Mouse (Mus musculus) v-Abl transformed pro-B cells (cell line): ENCODE results near the gene Aipl1.

Experiments
- in situ Hi-C, 2 experiments: fragments of 400-800 bp; cut with MboI; formaldehyde crosslinking; loops; one replicate each; pipeline ENCODE4 v1.15.1; 2025; ENCODE audit not compliant: unreplicated experiment in 2 of 2

Gene Aipl1

DNA sequence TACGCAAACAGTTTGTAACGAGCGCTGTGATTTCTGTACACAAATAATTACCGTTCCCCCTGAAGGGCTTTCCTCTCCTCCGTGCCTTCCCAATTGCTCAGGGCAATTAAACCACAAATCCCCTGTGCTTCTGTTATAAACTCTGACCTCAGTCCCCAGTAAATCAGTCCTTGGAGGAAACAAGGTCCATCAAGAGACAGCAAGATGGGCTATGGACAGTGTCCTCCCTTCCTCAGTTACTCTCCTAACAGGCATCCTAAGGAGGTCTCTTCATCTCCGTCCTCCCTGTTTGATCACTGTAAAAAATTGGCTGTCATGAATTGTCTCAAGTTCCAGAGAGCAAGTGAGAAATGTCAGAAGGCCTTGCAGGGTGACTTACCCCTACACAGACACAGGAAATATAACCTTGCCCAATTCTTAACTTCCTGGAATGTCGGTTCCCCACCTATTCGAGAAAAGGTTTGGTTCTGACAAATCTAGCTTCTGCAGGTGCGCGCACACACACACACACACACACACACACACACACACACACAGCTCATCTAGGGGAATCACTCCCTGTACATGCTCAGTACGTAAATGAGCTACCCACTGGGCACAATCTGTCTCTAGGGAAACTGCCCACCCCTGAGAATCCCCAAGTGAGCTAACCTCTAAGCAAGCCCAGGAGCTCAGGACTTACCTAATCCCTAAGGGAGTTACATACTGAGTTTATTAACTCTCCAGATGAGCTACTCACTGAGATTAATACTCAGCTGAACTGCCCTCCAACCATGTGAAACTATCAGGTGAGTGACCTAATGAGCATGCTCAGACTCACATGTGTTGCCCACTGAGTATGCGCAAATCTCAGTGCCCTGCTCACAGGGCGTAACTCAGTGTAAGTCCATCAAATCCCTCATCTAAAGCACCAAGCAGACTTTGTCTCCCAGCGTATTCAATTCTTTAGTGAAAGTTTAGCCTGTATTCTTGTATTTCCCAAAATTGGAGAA, 49.9 kb downstream of the Aipl1 start:
- in situ Hi-C loops: no loop called here

DNA sequence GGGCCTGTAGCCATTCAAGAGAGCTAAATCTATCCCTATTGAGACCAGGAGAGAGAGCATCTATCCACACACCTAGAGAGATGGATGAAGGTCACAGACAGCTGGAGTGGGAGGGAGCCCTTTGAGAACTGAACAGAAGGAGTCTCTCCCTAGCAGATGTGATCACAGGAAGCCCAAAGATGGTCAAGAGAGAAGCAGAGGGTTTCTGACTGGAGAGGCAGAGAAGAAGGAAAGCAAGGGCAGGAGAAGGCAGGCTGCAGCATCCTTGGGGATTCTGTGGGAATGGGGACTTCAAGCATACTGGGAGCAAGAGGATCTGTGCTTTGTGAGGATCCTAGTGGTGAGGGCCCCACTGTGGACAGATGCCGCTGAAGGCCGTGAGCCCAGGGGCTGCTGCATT, 51.5 kb downstream of the Aipl1 start:
- in situ Hi-C loops: no loop called here

DNA sequence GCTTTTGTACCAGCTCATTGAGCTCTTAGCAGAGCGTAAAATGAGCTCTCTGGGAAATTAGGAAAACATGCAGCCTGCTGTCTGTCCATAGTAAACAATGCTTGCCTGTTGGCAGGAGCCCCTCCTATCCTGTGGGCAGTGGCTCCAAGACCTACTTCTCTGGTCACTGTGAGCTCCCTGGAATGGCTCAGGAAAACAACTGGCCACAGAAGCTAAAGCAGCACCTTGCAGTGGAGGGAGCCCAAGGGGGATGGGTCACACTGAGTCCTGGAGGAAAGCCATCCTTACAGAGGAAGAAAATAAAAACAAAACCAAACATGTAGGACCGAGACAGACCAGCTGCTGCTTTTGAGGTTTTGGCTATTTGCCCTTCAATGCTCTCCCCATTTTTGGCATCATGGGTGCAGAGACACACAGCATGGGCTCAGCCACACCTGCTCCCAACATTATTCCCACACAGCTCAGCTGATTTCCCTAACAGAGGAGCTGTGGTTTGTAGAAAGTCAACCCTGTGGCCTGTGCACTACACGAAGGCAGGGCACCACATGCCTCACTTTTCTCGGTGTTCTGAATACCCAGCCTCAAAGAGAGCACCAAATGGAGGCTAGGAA, 52.1 kb downstream of the Aipl1 start:
- in situ Hi-C loops: no loop called here

DNA sequence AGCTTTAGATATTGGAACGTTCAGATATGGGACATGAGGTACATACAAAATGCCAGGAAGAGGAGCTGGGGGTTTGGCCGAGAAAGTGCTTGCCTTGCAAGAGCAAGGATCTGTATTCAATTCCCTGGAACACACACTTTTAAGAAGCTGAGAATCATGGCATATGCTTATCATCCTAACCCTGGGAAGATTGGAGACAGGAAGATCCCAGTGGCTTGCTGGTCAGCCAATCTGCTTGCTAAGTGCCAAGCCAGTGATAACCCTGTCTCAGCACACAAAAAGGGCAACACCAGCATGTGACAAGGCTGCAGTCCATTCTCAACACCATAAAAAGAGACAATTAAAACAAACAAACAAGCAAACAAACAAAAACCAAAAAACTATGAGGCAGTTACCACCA, 53.2 kb downstream of the Aipl1 start:
- in situ Hi-C loops: no loop called here
